Mouse (Mus musculus) small intestine, adult 2 months (tissue): Measurements from ENCODE around the gene Mrpl12. TPM values are rescaled to one million over a fixed set of nuclear protein-coding genes. Genes with fewer than 3 reads are reported as not detected.

ENCODE experiments used
- H3K27ac ChIP-seq: fragments of 200-500 bp; 2 replicates; pipeline ENCODE4 v1.5.1; 2012; ENCODE audit warnings: low read depth, low read length, control low read depth, inconsistent platforms; ENCODE audit not compliant: insufficient read depth
- H3K27me3 ChIP-seq: fragments of 200-500 bp; 2 replicates; pipeline ENCODE4 v1.6.1; 2012; ENCODE audit warnings: mild to moderate bottlenecking, moderate library complexity, low read length, inconsistent platforms; ENCODE audit not compliant: control insufficient read depth, insufficient read depth
- H3K36me3 ChIP-seq: fragments of 200-500 bp; 2 replicates; pipeline ENCODE4 v1.6.1; 2012; ENCODE audit warnings: mild to moderate bottlenecking, low read length, control low read depth, inconsistent platforms; ENCODE audit not compliant: control insufficient read depth, insufficient read depth
- H3K4me1 ChIP-seq: fragments of 200-500 bp; 2 replicates; pipeline ENCODE4 v1.6.1; 2012; ENCODE audit warnings: low read length, inconsistent platforms, mixed read lengths; ENCODE audit not compliant: control insufficient read depth, insufficient read depth, insufficient read length
- H3K4me3 ChIP-seq: fragments of 200-500 bp; 2 replicates; pipeline ENCODE4 v1.5.1; 2012; ENCODE audit warnings: low read depth, mild to moderate bottlenecking, control low read depth, inconsistent platforms, low read length, moderate library complexity
- CTCF ChIP-seq: fragments of 200-500 bp; IDR thresholded peaks from 2 replicates; pipeline ENCODE4 v1.5.1; 2012; ENCODE audit warnings: low read depth, mild to moderate bottlenecking, control low read depth, inconsistent platforms, low read length, moderate library complexity, mixed read lengths; ENCODE audit not compliant: insufficient replicate concordance, insufficient read length; ENCODE audit errors: extremely low read depth
- POLR2A ChIP-seq: fragments of 200-500 bp; IDR thresholded peaks from 2 replicates; pipeline ENCODE4 v1.6.1; 2012; ENCODE audit warnings: low read depth, mild to moderate bottlenecking, control low read depth, inconsistent platforms, low read length, moderate library complexity
- WGBS: fragments of 180-500 bp; shearing (Covaris S2); methylation state at CpG from one replicate; pipeline ENCODE4 v1.1.7; 2018; 5-methylcytosine and 5-hydroxymethylcytosine counted together
- polyA plus RNA-seq: library from polyadenylated mRNA; depleted of rRNA; stranded (reverse); fragments of >200 nt; gene quantifications from 2 replicates; pipeline ENCODE4 v1.2.3, GENCODE M21; 2012

The Mrpl12 gene
- polyA plus RNA-seq, 1 experiment, result 155 TPM

DNA sequence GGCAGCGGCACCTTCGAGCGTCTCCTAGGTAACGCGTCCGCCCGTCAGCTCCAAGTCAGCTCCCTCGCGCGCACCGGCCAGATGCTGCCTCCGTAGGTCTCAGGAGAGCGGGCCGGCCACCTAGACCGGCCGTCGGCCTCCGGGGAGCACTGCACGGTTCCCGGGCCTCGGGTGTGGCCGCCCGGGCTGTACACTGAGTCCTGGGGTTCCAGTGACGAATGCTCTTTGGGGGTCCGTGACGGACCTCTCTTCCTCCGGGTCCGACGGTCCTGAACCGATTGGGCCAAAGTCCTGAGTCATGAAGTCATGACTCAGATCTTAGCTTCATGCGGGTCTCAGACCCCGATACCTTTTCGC, 16.7 kb upstream of the Mrpl12 start:
- Histone ChIP-seq H3K4me1 (peaks cover 14% of the 10 kb centered on the region), H3K27me3 (no peaks in the 10 kb centered on the region), H3K4me3 (peak overlapping the region; percentile 90), H3K27ac (peak overlapping the region; percentile 26), H3K36me3 (peaks cover 29% of the 10 kb centered on the region)
- no peak; the same call in 1 of the 2 replicates for TF ChIP-seq POLR2A
- TF ChIP-seq CTCF, result no peak
- under 1% methylated on average over 33 of the region's 33 CpGs for WGBS

DNA sequence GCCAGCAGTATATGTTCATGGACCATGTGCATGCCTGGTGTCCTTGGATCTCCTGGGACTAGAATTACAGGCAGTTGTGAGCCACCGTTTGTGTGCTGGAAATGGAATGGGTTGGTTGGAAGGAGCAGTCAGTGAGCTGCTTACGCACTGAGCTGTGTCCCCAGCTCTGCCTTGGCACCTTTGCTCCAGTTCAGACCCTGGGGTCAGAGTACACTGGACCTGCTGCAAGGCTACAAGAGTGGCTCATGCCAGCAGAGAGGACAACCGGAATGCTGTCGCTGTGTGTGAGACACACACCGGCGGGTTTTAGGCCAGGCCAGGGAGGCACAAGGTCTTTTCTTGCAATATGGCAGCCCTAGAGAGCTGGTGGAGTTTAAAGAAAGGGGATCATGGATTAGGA, 12.4 kb upstream of the Mrpl12 start:
- no peak overlapping the region for H3K4me3 ChIP-seq
- peaks cover 8% of the 10 kb centered on the region; the same call in 1 of the 2 replicates for H3K4me1 ChIP-seq
- H3K36me3 ChIP-seq, result peaks cover 62% of the 10 kb centered on the region
- WGBS, result 91% methylated on average over 6 of the region's 6 CpGs
- TF ChIP-seq POLR2A (no peak), CTCF (no peak)
- H3K27ac ChIP-seq, result no peak overlapping the region
- H3K27me3 ChIP-seq, result no peaks in the 10 kb centered on the region

DNA sequence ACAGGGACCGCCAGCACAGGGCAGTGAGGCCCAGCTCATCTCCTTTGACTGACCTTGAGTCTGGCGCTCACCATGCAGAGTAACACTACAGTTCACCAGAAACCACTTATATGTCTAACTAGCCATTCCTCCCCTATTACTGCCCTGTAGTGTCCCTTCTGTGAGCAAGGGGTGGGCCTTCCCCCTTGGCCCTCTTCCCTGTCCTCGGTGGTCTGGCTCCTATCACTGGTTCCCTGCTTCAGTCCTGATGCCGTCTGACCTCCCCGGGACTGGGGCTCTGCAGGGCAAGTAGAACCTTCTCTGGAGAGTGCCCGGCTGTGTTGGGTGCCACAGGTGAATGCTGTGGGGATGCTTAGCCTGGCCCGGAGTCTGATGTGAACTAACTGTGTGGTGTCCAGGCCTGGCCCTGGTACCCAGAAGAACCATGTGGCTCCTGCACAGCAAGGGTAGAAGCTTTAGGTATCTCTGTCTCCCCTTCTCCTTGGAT, 922 bp upstream of the Mrpl12 start:
- TF ChIP-seq POLR2A, result no peak
- no peak for TF ChIP-seq CTCF
- peaks cover 67% of the 10 kb centered on the region for H3K36me3 ChIP-seq
- no peak overlapping the region for H3K27ac ChIP-seq
- no peak overlapping the region for H3K4me3 ChIP-seq
- H3K27me3 ChIP-seq, result no peaks in the 10 kb centered on the region
- H3K4me1 ChIP-seq, result peaks cover 5% of the 10 kb centered on the region; the same call in 1 of the 2 replicates
- WGBS, result 87% methylated on average over 7 of the region's 7 CpGs

DNA sequence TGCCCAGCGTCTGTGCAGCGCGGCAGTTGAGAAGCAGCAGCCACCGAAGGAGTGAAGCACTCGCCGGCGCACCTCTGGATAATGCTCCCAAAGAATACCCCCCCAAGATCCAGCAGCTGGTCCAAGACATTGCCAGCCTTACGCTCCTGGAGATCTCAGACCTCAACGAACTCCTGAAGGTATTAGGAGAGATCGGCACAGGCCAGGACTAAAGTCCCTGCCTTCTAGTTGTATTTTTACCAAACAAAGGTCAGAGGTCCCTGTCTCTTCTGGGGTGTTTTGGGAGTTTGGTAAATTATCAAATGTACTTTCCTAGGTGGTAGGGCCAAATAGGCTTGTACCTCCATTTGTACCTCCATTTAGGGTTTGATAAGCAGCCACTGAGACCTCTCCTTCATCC, 838 bp downstream of the Mrpl12 start:
- no peak for TF ChIP-seq POLR2A
- TF ChIP-seq CTCF, result no peak
- Histone ChIP-seq H3K27me3 (no peaks in the 10 kb centered on the region), H3K4me1 (peaks cover 16% of the 10 kb centered on the region; the same call in 1 of the 2 replicates), H3K27ac (peak overlapping the region; percentile 23), H3K36me3 (peaks cover 54% of the 10 kb centered on the region), H3K4me3 (peak overlapping the region; percentile 88)
- WGBS, result 2% methylated on average over 10 of the region's 10 CpGs

DNA sequence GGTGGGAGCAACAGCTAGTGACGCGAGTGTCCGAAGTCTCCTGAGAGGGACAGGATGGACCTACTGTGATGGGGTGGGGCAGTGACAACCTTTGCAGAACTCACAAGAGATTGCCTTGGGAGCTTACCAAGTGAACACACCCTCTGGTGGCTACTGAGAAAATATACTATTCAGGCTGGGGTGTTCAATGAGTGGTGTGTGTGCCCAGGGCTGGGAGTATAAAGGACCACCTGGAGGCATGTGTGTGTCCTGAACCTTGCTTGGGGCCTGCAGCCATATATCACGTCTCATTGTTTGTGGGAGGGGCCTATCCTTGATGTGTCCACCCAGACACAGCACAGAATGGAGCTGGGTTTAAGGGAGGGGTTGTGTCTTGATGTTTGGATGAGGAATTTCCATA, 4.1 kb downstream of the Mrpl12 start:
- Histone ChIP-seq H3K36me3 (peaks cover 28% of the 10 kb centered on the region), H3K4me1 (peaks cover 28% of the 10 kb centered on the region), H3K27ac (peak overlapping the region; percentile 70), H3K4me3 (no peak overlapping the region), H3K27me3 (no peaks in the 10 kb centered on the region)
- no peak for TF ChIP-seq POLR2A
- TF ChIP-seq CTCF, result peak; percentile 8; the same call in 1 of the 2 replicates
- 45% methylated on average over 4 of the region's 4 CpGs for WGBS

DNA sequence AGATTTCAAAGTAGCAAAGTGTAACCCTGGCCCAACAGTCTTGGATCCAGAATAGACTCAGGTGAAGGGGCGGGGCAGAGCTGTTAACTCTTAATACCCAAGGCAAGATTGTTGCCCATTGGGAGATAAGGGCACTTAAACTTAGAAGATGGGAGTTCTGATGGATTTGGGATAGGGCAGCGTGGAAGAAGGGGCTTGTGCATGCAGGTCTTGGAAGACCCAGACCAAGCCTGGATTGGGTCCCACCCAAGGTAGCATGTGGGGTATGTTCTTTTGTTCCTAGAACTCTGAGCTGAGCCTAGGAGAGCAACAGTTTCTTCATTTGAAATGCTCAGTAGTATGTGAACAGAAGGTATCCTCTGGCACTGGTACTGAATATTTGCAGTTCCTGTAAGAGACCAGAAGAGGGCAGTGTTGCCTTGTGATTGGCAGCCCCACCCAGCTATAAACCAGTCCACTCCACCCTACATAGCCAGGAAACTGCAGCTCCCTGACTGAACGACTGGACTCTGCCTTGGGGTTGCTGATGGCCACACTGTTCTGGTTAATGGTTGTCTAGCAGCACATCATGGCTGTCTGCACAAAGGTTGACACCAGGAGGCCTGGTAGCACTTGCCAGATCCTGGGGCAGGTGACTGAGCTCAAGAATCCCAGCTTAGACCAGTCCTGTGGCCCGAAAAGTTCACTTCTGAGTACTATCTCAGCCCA, 4.8 kb downstream of the Mrpl12 start:
- H3K27me3 ChIP-seq, result no peaks in the 10 kb centered on the region
- H3K4me3 ChIP-seq, result no peak overlapping the region
- TF ChIP-seq POLR2A (peak; percentile 44; the same call in 1 of the 2 replicates), CTCF (peak; percentile 71; the same call in 1 of the 2 replicates)
- peak overlapping the region; percentile 94 for H3K27ac ChIP-seq
- H3K4me1 ChIP-seq, result peaks cover 30% of the 10 kb centered on the region
- peaks cover 29% of the 10 kb centered on the region for H3K36me3 ChIP-seq
- WGBS, result 33% methylated on average over 4 of the region's 4 CpGs

DNA sequence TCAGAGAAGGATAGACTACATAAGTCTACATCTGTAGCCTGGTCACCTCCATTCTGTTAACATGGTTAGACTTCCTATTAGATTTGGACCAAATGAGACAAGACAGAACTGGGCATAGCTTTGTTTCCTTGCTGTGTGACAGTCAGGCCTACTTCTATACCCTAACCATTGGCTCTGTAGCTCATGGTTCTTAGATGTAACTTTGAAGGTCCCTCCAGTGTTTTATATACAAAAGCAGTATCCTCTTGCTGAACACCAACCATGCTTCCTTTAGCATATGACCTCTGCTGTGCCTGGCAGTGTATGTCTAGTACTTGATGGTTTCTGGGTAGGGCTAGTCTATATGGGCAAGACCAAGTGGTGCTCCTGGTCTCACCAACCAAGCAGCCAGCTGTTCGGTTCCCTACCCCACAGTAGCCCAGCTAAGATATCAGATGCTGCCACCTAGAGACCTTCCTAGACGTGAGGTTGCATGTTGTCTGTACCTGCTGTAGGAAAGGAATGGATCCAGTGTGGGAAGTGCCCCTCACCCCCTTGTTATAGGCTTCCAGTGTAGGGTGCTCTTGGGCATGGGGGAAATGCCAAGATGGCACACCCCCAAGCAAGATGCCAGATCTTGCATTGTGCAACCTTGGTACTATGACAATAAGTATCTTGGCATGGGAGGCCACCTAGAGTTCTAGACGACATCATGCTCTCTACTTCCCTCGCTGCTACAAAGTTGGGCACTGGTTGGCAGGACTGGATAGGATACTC, 6.1 kb downstream of the Mrpl12 start:
- H3K27ac ChIP-seq, result peak overlapping the region; percentile 94
- H3K36me3 ChIP-seq, result peaks cover 41% of the 10 kb centered on the region
- H3K4me1 ChIP-seq, result peaks cover 30% of the 10 kb centered on the region
- no peak overlapping the region for H3K4me3 ChIP-seq
- no peaks in the 10 kb centered on the region for H3K27me3 ChIP-seq
- WGBS, result 21% methylated on average over 4 of the region's 4 CpGs
- no peak for TF ChIP-seq POLR2A
